Mouse (Mus musculus) heart, embryonic 12.5 days (tissue): ENCODE data around the gene Cmklr1. TPM values are rescaled to one million over a fixed set of nuclear protein-coding genes. Genes with fewer than 3 reads are reported as not detected.
A peak's percentile ranks its signal among the peaks of the same experiment; 100 is the strongest.

Experiments
- ATAC-seq: fragments of 200-750 bp; cut with Nextera tagmentation; 2 replicates; pipeline ENCODE4 v1.8.0; 2017; ENCODE audit warnings: moderate TSS enrichment, moderate library complexity; ENCODE audit not compliant: insufficient number of reproducible peaks, low FRiP score
- H3K27ac ChIP-seq: fragments of 300-500 bp; sonication (generic); 2 replicates; pipeline ENCODE4 v1.5.1; 2016; ENCODE audit warnings: mild to moderate bottlenecking, moderate library complexity; ENCODE audit not compliant: poor library complexity, severe bottlenecking
- H3K27me3 ChIP-seq: fragments of 300-500 bp; sonication (generic); replicated peaks from 2 replicates; pipeline ENCODE4 v1.6.1; 2016; ENCODE audit warnings: mild to moderate bottlenecking, moderate library complexity
- H3K36me3 ChIP-seq: fragments of 300-500 bp; sonication (generic); 2 replicates; pipeline ENCODE4 v1.6.1; 2016; ENCODE audit warnings: mild to moderate bottlenecking, moderate library complexity
- H3K4me1 ChIP-seq: fragments of 300-500 bp; sonication (generic); replicated peaks from 2 replicates; pipeline ENCODE4 v1.6.1; 2016; ENCODE audit warnings: mild to moderate bottlenecking
- H3K4me2 ChIP-seq: fragments of 300-500 bp; sonication (generic); 2 replicates; pipeline ENCODE4 v1.6.1; 2016; ENCODE audit warnings: mild to moderate bottlenecking, moderate library complexity
- H3K4me3 ChIP-seq: fragments of 300-500 bp; sonication (generic); 2 replicates; pipeline ENCODE4 v1.5.1; 2016; ENCODE audit warnings: mild to moderate bottlenecking
- H3K9ac ChIP-seq: fragments of 300-500 bp; sonication (generic); 2 replicates; pipeline ENCODE4 v1.6.1; 2016; ENCODE audit warnings: mild to moderate bottlenecking, moderate library complexity
- H3K9me3 ChIP-seq: fragments of 300-500 bp; sonication (generic); replicated peaks from 2 replicates; pipeline ENCODE4 v1.6.1; 2016; ENCODE audit warnings: mild to moderate bottlenecking, moderate library complexity
- WGBS: fragments of 180-500 bp; shearing (Covaris S2); methylation state at CpG from one replicate; pipeline ENCODE4 v1.1.7; 2016; 5-methylcytosine and 5-hydroxymethylcytosine counted together
- polyA plus RNA-seq: library from polyadenylated mRNA; unstranded; fragments of >200 nt; fragmentation: Nextera tagmentation; extraction: Ambion mirVana; gene quantifications from 2 replicates; pipeline ENCODE4 v1.2.1, GENCODE M21; 2016

The Cmklr1 gene
- polyA plus RNA-seq, 1 experiment from 2014 or later = 1.8 TPM

DNA sequence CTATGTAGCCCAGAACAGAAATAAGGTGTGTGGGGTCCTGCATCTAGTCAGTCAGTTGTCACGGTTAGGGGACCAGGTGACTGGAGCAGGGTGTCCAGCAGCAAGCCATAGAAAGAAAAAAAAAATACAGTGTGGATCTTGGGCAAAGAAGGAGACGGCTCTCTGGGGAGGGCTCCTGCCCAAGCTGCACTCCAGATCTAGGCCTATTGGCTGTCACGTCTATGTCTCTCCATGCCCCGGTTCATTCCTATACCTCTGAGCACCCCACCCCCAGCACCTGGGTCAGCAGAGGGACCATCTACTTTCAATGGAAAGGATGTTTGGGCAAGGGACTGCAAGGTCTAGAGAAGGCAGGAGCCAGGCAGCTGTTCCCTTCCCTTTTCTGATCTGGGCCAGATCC, 29.3 kb upstream of the Cmklr1 start:
- Histone ChIP-seq H3K4me3 (no peak overlapping the region), H3K9me3 (0 out of 2 replicates have a peak, but pooled peaks cover 6% of the 10 kb centered on the region), H3K4me2 (no peak overlapping the region), H3K36me3 (no peaks in the 10 kb centered on the region), H3K27ac (no peak overlapping the region), H3K4me1 (no peaks in the 10 kb centered on the region), H3K27me3 (peaks cover 4% of the 10 kb centered on the region; the same call in 1 of the 2 replicates), H3K9ac (no peak overlapping the region)
- WGBS = 90% methylated on average over 4 of the region's 4 CpGs
- no peak for ATAC-seq

DNA sequence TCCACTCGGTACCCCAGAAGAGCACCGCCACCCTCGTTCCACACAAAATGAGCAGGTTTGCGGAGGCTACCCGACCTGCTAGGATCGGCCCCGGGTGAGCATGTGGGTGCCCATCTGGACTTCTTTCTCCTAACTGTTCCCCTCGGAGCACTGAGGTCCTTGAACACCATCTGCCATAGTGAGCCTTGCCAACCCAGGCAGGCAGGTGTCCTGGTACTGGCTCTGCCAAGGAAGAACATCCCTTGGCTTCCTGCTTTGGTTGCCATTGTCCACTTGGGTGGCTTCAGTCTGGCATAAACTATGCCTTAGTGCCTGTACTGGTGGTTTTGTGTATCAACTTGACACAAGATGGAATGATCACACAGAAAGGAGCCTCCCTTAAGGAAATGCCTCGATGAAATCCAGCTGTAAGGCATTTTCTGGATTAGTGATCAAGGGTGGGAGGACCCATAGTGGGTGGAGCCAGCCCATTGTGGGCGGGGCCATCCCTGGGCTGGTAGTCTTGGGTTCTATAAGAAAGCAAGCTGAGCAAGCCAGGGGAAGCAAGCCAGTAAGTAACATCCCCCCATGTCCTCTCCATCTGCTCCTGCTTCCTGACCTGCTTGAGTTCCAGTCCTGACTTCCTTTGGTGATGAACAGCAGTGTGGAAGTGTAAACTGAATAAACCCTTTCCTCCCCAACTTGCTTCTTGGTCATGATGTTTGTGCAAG, 28.7 kb upstream of the Cmklr1 start:
- Histone ChIP-seq H3K9ac (no peak overlapping the region), H3K27me3 (peaks cover 4% of the 10 kb centered on the region; the same call in 1 of the 2 replicates), H3K9me3 (0 out of 2 replicates have a peak, but pooled peaks cover 6% of the 10 kb centered on the region), H3K4me3 (no peak overlapping the region), H3K4me1 (no peaks in the 10 kb centered on the region), H3K27ac (no peak overlapping the region), H3K4me2 (no peak overlapping the region), H3K36me3 (no peaks in the 10 kb centered on the region)
- WGBS = 82% methylated on average over 10 of the region's 10 CpGs
- ATAC-seq = no peak

- no peak overlapping the region for H3K9ac ChIP-seq
- no peak overlapping the region for H3K4me2 ChIP-seq
- H3K27ac ChIP-seq = no peak overlapping the region
- H3K36me3 ChIP-seq = no peaks in the 10 kb centered on the region
- WGBS = 73% methylated on average over 6 of the region's 7 CpGs
- H3K27me3 ChIP-seq = peaks cover 4% of the 10 kb centered on the region; the same call in 1 of the 2 replicates
- 0 out of 2 replicates have a peak, but pooled peaks cover 6% of the 10 kb centered on the region for H3K9me3 ChIP-seq
- no peak for ATAC-seq
- no peaks in the 10 kb centered on the region for H3K4me1 ChIP-seq
- no peak overlapping the region for H3K4me3 ChIP-seq
Measured at GRCm38 (mm10) chr5:113677541-113677940, 27.3 kb upstream of the Cmklr1 start.

DNA sequence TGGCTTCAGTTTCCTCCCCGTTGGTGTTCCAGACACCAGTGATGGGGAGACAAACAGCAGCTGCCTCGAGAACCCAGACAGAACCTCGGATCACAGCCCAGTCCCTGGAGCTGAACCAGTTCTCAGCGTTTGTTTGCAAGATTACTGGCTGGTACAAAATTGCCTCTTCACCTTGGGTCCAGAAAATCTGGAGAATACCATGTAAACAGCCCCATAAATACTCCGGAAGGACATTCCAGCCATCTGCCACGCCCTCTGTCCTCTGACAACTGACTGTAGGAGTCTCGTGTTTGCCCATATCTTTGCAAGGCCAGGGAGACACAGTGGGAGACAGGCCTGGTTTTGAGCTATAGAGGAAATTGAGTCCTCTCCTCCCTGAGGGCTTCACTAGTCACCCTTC, 24.6 kb upstream of the Cmklr1 start:
- peaks cover 4% of the 10 kb centered on the region; the same call in 1 of the 2 replicates for H3K27me3 ChIP-seq
- H3K4me2 ChIP-seq = no peak overlapping the region
- ATAC-seq = no peak
- H3K9ac ChIP-seq = no peak overlapping the region
- H3K9me3 ChIP-seq = no peaks in the 10 kb centered on the region
- no peak overlapping the region for H3K27ac ChIP-seq
- WGBS = 60% methylated on average over 7 of the region's 7 CpGs
- H3K4me3 ChIP-seq = no peak overlapping the region
- no peaks in the 10 kb centered on the region for H3K36me3 ChIP-seq
- H3K4me1 ChIP-seq = no peaks in the 10 kb centered on the region

- H3K4me3 ChIP-seq = no peak overlapping the region
- WGBS = 67% methylated on average over 7 of the region's 7 CpGs
- H3K9me3 ChIP-seq = no peaks in the 10 kb centered on the region
- H3K27me3 ChIP-seq = peaks cover 4% of the 10 kb centered on the region; the same call in 1 of the 2 replicates
- peak; percentile 45; the same call in 1 of the 2 replicates for ATAC-seq
- no peak overlapping the region for H3K9ac ChIP-seq
- no peaks in the 10 kb centered on the region for H3K36me3 ChIP-seq
- H3K4me2 ChIP-seq = no peak overlapping the region
- no peaks in the 10 kb centered on the region for H3K4me1 ChIP-seq
- H3K27ac ChIP-seq = no peak overlapping the region
Measured at GRCm38 (mm10) chr5:113672456-113672855, 22.2 kb upstream of the Cmklr1 start.

GRCm38 (mm10) chr5:113670597-113670996, 20.4 kb upstream of the Cmklr1 start:
- no peak for ATAC-seq
- H3K4me1 ChIP-seq = no peaks in the 10 kb centered on the region
- H3K36me3 ChIP-seq = no peaks in the 10 kb centered on the region
- no peaks in the 10 kb centered on the region for H3K9me3 ChIP-seq
- no peak overlapping the region for H3K27ac ChIP-seq
- no peak overlapping the region for H3K4me3 ChIP-seq
- H3K27me3 ChIP-seq = no peaks in the 10 kb centered on the region
- no peak overlapping the region for H3K4me2 ChIP-seq
- 69% methylated on average over 6 of the region's 6 CpGs for WGBS
- no peak overlapping the region for H3K9ac ChIP-seq

DNA sequence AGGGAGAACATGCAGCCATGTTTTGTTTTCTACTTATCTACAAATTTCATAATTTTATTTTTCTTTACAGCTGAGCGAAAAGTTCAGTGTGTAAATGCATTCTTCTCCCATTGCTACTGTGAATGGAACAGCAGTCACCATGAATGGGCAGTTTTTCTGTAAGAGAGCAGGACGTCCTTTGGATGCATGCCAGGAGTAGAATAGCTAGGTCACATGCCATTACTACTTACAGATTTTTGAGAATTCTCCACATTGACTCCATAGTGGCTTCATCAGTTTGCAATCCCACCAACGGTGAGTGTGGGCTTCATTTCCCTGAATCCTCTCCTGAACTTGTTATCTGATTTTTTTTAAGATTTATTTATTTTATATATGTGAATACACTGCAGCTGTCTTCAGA, 19.9 kb upstream of the Cmklr1 start:
- Histone ChIP-seq H3K4me2 (no peak overlapping the region), H3K36me3 (no peaks in the 10 kb centered on the region), H3K27me3 (no peaks in the 10 kb centered on the region), H3K27ac (no peak overlapping the region), H3K9me3 (no peaks in the 10 kb centered on the region), H3K4me3 (no peak overlapping the region), H3K4me1 (no peaks in the 10 kb centered on the region), H3K9ac (no peak overlapping the region)
- no peak for ATAC-seq
- 66% methylated on average over 3 of the region's 3 CpGs for WGBS

- Histone ChIP-seq H3K9ac (no peak overlapping the region), H3K4me1 (no peaks in the 10 kb centered on the region), H3K27me3 (no peaks in the 10 kb centered on the region), H3K9me3 (0 out of 2 replicates have a peak, but pooled peaks cover 3% of the 10 kb centered on the region), H3K27ac (no peak overlapping the region), H3K4me2 (no peak overlapping the region), H3K36me3 (no peaks in the 10 kb centered on the region), H3K4me3 (no peak overlapping the region)
- ATAC-seq = no peak
- 65% methylated on average over 12 of the region's 12 CpGs for WGBS
Measured at GRCm38 (mm10) chr5:113664629-113665195, 14.5 kb upstream of the Cmklr1 start.

- H3K4me2 ChIP-seq = no peak overlapping the region
- no peak overlapping the region for H3K4me3 ChIP-seq
- no peaks in the 10 kb centered on the region for H3K27me3 ChIP-seq
- no peaks in the 10 kb centered on the region for H3K4me1 ChIP-seq
- H3K27ac ChIP-seq = no peak overlapping the region
- no peak for ATAC-seq
- no peak overlapping the region for H3K9ac ChIP-seq
- H3K9me3 ChIP-seq = 0 out of 2 replicates have a peak, but pooled peaks cover 3% of the 10 kb centered on the region
- WGBS = 88% methylated on average over 6 of the region's 6 CpGs
- no peaks in the 10 kb centered on the region for H3K36me3 ChIP-seq
Measured at GRCm38 (mm10) chr5:113664127-113664526, 13.9 kb upstream of the Cmklr1 start.

GRCm38 (mm10) chr5:113660872-113661271, 10.6 kb upstream of the Cmklr1 start:
- H3K36me3 ChIP-seq = no peaks in the 10 kb centered on the region
- H3K9ac ChIP-seq = no peak overlapping the region
- WGBS = 68% methylated on average over 10 of the region's 10 CpGs
- no peak overlapping the region for H3K4me3 ChIP-seq
- ATAC-seq = no peak
- no peaks in the 10 kb centered on the region for H3K27me3 ChIP-seq
- H3K4me2 ChIP-seq = no peak overlapping the region
- no peak overlapping the region for H3K27ac ChIP-seq
- no peaks in the 10 kb centered on the region for H3K4me1 ChIP-seq
- 0 out of 2 replicates have a peak, but pooled peaks cover 3% of the 10 kb centered on the region for H3K9me3 ChIP-seq

DNA sequence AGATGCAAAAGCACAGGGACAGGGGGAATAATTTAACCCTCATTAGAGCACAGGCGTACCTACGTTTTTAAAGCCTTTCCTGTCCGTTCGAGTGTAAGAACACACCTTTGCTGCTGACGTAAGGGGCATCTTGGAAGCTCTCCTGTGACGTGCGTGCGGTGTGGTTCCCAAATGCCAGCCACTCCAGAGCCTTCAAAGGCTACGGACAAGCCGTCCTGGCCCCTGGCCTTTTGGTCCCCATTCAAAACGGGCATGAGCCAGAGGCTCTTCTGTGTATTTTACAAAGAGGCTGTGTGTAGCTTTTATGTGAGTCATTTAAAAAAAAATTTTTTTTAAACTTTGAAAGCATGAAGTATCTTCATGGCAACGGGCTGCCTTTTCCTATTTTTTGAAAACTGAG, 4.6 kb upstream of the Cmklr1 start:
- Histone ChIP-seq H3K27ac (no peak overlapping the region), H3K27me3 (peaks cover 21% of the 10 kb centered on the region), H3K9ac (no peak overlapping the region), H3K4me2 (no peak overlapping the region), H3K9me3 (no peaks in the 10 kb centered on the region), H3K36me3 (no peaks in the 10 kb centered on the region), H3K4me1 (peaks cover 17% of the 10 kb centered on the region), H3K4me3 (no peak overlapping the region)
- ATAC-seq = no peak
- WGBS = 81% methylated on average over 12 of the region's 12 CpGs
